Mouse (Mus musculus): Measurements from ENCODE around the gene S100a11. TPM values are rescaled to one million over a fixed set of nuclear protein-coding genes. Genes with fewer than 3 reads are reported as not detected.
"Not testable (repeated sequence)": the region's sequence is repeated elsewhere in the genome, so short reads cannot be mapped to it uniquely, and the experiment has no call there.

S100a11 gene
- total RNA-seq, 1 experiment from 2014 or later, result 49.1 TPM

DNA sequence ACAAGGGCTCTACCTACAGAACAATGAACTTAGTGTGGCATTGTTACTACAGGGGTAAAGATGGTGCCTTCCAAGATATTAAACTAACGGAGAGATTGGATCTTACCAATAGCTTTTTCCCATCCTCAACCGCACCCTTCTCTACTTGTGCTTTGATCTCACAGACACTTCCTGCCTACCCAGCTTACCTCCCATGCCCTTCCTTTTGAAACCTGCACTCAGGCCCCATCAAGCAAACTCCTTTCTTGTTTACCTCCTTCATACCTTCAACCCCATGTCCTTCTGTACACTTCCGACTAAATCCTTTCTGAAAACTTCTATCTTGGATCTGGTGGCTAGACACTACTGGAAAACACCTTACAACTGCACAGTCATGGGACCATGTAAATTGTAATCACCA, 5.7 kb upstream of the S100a11 start:
- no peak for ATAC-seq (replicated peaks in 1 of 2; ENCODE audit: insufficient read depth in 1 of 2, low FRiP score in 2 of 2, low TSS enrichment in 1 of 2, low read depth in 1 of 2, poor library complexity in 2 of 2, severe bottlenecking in 2 of 2)

DNA sequence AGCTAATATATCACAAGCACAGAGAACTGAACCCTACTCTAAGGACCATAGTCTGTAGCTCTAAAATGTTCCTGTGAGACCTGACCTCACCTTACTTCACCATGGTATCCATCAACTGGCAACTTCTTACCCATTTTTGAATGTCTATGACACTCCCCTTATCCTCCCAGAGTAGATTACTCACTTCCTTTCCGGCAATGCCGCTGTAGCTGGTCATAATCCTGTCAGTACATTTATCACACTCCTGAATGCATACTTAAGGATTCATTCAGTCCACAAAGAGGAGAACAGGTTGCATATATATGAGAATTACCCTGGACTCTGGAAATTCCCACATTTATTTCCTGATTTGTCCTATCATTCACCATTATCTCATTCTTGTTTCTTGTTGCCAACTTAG, 2.9 kb upstream of the S100a11 start:
- ATAC-seq (replicated peaks in 1 of 2; ENCODE audit: insufficient read depth in 1 of 2, low FRiP score in 2 of 2, low TSS enrichment in 1 of 2, low read depth in 1 of 2, poor library complexity in 2 of 2, severe bottlenecking in 2 of 2), result no peak

DNA sequence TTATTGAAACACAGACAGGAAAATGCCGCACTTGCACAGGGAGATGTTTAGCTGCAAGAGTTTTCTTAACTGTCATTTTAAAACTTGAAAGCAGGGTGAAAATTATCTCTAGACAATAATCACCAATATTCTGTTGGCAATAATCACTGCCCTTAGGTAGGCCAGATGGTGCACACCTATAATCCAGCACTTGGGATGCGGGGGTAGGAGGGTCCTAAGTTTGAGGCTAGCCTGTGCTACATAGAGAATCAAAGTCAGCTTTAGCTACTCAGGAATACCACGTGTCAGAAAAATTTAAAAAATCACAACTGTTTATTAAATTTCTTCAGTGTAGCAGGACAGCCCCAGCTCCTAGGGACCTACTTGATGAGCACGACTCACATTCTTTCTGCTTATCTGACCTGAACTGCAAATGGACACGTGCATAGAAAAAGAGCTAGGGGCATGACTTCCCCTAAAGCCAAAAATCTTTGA, 395 bp upstream of the S100a11 start:
- no peak for ATAC-seq (replicated peaks in 1 of 2; ENCODE audit: insufficient read depth in 1 of 2, low FRiP score in 2 of 2, low TSS enrichment in 1 of 2, low read depth in 1 of 2, poor library complexity in 2 of 2, severe bottlenecking in 2 of 2)

DNA sequence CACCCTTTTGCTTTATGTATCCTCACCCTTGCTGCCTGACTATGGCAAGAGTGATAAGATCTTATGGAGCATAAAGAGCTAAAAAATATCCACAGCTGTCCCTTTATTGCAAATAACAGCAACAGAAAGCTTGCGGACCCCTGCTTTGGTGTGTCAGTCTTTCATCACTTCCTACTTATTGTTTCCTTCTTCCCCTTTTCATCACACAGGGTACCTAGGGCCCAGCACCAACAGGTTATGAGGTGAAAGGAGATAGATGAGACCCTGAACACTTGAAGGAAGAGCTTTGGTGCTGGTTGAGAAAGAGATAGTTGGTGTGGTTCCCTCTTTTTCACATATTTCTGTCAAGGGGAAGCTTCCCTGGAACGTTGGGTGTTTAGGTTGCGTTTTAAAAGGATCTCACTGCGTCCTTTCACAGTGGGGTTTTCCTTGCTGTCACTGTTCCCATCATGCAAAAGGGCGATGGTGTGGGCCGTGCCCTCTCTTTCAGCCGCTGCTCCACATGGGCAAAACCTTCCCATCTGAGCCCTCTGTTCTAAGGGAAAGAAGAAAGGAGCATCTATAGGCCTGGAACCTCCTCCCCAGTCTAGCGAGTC, 1.3 kb downstream of the S100a11 start:
- ATAC-seq (replicated peaks in 1 of 2; ENCODE audit: insufficient read depth in 1 of 2, low FRiP score in 2 of 2, low TSS enrichment in 1 of 2, low read depth in 1 of 2, poor library complexity in 2 of 2, severe bottlenecking in 2 of 2), result peak; percentile 14 to 52; a peak in 2 of 4 replicates

DNA sequence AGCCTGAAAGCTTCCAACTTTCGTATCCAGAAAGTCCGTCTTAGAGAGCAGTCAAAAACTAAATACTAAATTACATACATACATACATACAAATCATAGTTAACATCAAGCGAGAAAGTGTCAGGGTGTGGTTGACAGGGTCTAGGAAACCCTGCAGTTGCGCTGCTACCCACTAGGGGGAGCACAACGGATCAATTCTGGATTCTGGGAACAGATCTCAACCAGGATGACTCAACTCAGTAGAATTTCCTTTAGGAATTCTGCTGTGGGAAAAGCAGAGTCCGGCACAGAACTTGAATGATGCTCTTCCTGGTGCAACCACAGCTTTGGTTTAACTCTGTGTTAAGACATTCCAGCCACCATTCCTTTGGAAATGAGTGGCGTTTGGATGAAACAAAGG, 2.3 kb downstream of the S100a11 start:
- 0 out of 4 replicates have a peak, but pooled peaks of 1 of the 2 experiments have one; percentile 18 for ATAC-seq (replicated peaks in 1 of 2; ENCODE audit: insufficient read depth in 1 of 2, low FRiP score in 2 of 2, low TSS enrichment in 1 of 2, low read depth in 1 of 2, poor library complexity in 2 of 2, severe bottlenecking in 2 of 2)

DNA sequence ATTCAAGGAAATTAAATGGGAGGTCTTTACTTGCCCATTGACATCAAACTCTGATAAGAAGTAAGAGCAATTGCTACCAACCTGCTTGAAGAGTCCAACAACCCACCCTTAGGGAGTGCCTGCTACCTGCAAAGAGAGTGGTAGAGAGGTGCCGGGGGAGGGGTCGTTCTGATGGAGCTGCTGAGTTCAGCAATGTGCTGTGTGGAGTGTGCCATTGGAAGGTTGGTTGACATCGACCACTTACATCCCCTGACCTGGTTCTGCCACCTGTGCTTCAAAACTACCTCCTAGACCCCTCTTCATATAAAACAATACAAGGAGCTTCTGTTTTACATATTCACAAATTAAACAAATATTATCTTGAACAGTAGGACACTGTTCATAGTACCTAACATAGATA, 7.0 kb downstream of the S100a11 start:
- ATAC-seq (replicated peaks in 1 of 2; ENCODE audit: insufficient read depth in 1 of 2, low FRiP score in 2 of 2, low TSS enrichment in 1 of 2, low read depth in 1 of 2, poor library complexity in 2 of 2, severe bottlenecking in 2 of 2), result no peak

DNA sequence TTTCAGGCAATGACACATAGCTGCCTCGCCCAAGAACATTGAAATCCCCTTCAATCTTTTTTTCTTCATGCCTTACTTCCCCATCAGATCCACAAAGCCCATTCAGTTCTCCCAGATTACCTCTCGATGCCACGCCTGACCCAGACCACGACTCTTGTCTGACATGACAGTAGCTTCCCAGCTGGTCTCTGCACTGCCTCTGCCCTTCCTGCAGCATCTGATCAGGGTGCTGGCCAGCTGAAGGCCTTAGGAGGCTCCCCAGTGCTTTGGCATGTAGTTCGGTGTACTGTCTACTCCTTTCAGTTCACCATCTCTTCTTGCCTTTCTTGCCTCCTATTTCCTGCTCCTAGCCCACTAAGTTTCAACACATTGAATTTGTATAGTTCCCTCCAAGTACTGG, 8.5 kb downstream of the S100a11 start:
- no peak for ATAC-seq (replicated peaks in 1 of 2; ENCODE audit: insufficient read depth in 1 of 2, low FRiP score in 2 of 2, low TSS enrichment in 1 of 2, low read depth in 1 of 2, poor library complexity in 2 of 2, severe bottlenecking in 2 of 2)

DNA sequence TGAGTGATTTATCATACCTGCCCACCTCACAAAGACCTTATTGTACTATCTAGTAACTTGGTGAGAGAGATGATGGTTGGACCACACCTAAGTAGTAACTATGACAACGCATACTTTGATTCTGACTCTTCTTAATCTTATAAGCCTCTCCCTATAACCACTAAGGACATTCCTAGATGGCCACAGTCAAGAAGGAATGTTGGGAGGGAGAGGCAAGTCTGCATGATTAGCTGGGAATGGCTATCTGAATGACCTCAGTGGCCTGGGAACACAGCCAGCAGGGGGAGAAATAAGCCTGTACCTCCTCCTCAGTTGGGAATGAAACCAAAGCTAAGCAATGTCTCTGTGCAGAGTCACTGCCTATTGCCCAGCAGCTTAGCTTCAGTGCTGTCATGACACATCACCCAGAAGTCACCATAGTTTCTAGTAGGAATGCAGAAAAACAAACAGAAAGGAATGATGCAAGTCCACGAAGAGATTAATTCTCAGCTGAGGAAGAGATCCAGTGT, 16.8 kb downstream of the S100a11 start:
- ATAC-seq (replicated peaks in 1 of 2; ENCODE audit: insufficient read depth in 1 of 2, low FRiP score in 2 of 2, low TSS enrichment in 1 of 2, low read depth in 1 of 2, poor library complexity in 2 of 2, severe bottlenecking in 2 of 2), result no peak

DNA sequence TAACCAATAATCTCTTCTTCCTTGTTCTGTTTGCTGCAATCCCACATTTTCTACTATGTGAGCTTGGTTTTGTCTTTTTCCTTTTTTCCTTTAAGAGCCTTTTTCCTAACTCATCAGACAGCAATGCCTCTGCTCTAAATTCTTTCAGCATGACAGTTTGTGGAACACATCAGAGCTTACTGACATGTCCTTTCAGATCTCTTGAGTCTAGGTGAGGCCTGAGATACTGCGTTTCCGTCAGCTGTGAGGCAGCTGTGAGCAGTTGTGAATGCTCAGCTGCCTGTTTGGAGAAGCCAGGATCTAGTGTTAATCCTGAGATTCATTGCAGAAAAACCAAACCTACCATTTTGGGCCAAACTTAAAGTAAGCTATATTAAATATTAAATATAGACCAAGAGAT, 18.2 kb downstream of the S100a11 start:
- ATAC-seq (replicated peaks in 1 of 2; ENCODE audit: insufficient read depth in 1 of 2, low FRiP score in 2 of 2, low TSS enrichment in 1 of 2, low read depth in 1 of 2, poor library complexity in 2 of 2, severe bottlenecking in 2 of 2), result no peak

DNA sequence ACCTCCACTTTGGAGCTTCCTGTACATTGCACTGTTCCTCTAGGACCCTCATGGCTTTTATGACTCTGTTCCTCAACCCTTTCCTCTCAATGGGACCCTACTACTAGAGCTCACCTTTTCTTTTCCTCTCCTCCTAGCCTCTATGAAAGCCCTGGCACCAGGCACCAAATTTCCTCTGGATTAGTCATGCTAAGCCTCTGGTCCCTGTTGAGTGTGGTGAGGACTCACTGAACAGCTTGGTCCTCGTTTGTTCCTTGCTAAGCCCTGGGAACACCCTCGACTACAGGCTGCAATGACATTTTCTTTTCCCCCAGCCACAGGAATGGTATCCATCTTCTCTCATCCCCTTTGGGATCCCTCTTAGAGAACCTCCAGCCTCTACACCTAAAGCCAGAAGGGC, 21.2 kb downstream of the S100a11 start:
- no peak for ATAC-seq (replicated peaks in 1 of 2; ENCODE audit: insufficient read depth in 1 of 2, low FRiP score in 2 of 2, low TSS enrichment in 1 of 2, low read depth in 1 of 2, poor library complexity in 2 of 2, severe bottlenecking in 2 of 2)

DNA sequence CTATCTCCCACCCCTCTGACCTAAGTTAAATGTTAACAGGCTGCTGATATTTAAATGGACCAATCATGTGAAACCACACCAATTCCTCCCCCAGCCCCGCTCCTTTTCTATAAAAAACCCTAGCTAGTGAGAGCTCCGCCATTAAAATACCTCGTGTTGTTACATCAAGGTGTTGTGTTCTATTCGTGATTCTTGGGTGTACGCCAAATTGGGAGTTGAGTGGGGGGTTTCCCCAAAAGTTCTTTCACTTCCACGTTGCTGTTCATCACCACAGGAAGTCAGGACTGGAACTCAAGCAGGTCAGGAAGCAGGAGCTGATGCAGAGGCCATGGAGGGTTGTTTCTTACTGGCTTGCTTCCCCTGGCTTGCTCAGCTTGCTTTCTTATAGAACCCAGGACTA, 23.9 kb downstream of the S100a11 start:
- ATAC-seq (replicated peaks in 1 of 2; ENCODE audit: insufficient read depth in 1 of 2, low FRiP score in 2 of 2, low TSS enrichment in 1 of 2, low read depth in 1 of 2, poor library complexity in 2 of 2, severe bottlenecking in 2 of 2), result not testable (repeated sequence)

DNA sequence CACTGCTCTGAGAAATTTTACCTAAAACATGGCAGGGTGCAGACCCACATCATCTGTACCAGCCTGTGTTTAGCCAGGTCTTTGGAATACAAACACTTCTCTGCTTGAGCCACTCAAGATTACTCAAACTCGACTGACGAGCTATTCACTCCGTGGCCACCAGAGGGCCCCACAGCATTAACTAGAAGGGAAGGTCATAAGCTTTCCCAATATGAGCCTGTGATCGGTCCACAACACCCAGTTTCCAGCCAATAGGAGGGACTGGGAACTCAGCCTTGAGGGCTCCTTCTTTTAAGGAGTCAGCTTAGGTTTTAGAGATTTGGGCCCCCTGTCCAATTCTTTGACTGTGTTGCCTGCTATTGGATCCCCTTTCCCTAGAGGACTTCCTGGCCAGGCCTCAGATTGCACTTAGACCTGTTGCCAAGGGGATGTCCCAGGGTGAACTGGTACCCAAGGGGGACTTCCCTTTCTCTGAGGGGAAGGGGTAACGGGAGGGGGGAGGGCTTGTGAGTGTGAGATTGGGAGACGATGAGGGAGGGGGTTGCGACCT, 26.9 kb downstream of the S100a11 start:
- ATAC-seq (replicated peaks in 1 of 2; ENCODE audit: insufficient read depth in 1 of 2, low FRiP score in 2 of 2, low TSS enrichment in 1 of 2, low read depth in 1 of 2, poor library complexity in 2 of 2, severe bottlenecking in 2 of 2), result peak; percentile 47 to 74

DNA sequence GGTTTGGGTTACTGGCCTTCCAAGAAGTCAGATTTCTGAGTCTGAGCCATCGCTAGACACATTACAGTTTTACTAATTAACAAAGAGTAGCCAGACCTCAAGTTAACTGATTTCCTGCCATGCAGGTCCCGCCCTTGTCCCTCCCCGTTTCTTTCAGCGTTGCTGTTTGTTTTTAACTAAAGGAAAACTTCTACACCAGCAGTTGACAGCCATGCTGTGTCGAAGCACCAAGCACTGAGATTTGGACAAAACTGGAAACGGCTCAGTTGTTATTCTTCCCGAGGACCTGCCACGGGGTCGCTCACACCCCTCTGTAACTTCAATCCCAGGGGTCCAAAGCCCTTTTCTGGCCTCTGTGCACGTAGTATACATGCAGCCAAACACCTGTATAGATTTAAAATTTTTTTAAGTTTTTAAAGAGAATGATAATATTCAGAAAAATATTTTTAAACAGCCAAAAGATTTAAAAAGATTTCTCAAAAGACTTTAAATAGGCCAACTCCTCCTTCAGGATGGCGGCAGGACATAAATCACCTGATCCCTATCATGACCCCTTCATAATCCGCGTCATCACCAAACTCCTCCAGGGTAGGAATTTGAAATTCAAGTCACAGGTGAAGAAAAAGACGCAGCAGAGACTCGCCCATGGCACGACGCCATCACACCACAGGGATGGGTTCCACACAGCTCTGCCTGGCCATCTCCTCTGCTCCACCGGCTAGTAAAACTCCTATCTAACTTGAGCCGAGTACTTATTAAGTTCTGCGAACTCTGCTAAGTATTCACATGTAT, 27.7 kb downstream of the S100a11 start:
- no peak for ATAC-seq (replicated peaks in 1 of 2; ENCODE audit: insufficient read depth in 1 of 2, low FRiP score in 2 of 2, low TSS enrichment in 1 of 2, low read depth in 1 of 2, poor library complexity in 2 of 2, severe bottlenecking in 2 of 2)

DNA sequence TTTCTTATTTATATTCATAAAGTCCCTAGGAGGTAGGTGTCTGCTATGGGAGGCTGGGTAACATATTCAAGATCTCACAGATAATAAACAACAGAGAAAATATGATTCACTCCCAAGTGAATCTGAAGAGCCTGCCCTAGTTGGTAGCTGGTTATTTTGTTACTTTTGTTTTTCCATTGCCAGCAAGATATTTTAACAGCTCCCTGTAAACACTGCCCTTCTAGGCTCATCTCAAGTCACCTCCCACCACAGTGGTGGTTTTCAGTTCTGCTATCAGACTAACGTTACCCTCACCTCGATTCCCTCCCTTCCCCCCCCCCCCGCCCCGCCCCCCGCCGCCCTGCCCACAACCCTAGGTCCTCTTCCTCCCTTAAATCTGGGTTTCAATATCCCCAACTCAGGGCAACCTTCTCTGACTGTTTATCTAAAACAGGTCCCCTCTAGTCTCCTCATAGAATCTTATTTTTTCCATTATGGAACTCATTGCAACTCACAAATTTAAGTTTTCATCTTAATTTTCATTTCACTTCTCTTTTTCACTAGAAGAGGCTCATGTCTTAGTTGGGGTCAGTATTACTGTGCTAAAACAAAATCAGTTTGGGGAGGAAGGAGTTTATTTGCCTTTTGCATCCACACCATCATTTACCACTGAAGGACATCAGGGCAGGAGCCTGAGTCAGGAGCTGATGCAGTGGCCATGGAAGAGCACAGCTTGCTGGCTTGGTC, 28.4 kb downstream of the S100a11 start:
- ATAC-seq (replicated peaks in 1 of 2; ENCODE audit: insufficient read depth in 1 of 2, low FRiP score in 2 of 2, low TSS enrichment in 1 of 2, low read depth in 1 of 2, poor library complexity in 2 of 2, severe bottlenecking in 2 of 2), result no peak

DNA sequence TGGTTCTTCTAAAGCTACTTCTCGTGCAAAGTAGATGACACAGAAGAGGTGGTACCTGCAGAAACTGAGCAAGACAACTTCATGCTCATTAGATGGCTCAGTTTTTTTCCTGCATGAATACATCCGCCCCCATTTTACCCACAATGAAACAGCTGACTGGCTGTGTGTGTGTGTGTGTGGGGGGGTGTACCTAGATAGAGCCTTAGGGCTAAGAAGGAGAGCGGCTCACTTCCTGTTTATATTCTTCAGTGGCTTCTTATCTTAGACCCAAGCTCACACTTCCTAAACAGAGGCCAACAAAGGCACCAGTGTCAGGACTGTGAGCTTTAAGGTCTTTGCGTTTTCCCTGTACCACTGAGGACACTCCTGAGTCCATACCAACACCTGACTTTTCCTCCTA, 29.7 kb downstream of the S100a11 start:
- peak; percentile 31 to 63 for ATAC-seq (replicated peaks in 1 of 2; ENCODE audit: insufficient read depth in 1 of 2, low FRiP score in 2 of 2, low TSS enrichment in 1 of 2, low read depth in 1 of 2, poor library complexity in 2 of 2, severe bottlenecking in 2 of 2)

DNA sequence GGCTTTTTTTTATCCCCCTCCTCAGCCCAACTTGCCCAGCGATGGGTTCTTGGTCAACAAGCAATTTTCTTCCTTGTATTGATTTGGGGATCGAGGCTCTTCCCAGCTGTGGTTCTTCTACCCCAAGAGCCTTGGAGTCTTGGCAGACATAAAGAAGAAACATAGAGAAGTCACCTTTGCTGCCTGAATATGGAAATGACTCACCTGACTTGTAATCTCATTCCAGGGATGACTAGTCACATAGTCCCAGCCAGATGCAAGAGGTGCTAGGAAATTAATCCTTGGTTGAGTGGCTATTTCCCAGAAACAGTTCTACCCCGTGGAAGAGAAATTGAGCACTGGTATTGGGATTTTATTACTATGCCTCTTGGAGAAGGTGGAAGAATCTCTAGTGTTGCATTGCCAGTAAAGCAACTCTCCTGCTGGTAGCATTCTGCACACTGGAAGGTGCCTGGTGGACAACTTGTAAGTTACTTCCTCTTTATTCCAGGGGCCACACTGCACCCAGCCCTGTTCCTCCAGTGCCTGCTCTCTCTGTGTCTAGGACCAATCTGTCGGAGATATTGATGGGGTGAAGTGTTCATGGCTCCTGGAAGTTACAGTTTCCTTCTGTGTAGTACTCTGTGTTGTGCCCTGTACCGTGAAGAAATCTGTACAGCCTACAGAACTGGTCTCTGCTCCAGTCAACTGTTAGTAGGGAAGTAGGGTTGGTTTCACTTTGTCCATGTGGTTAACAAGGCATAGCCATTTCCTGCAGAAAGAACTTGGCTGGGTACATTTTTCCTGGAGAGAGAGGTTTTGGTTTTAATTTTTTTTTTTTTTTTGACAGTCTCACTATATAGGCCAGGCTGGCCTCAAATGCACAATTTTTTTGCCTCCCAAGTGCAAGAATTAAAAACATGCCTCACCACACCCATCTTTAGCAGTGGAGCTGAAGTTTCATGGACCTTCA, 31.9 kb downstream of the S100a11 start:
- peak; percentile 57 to 72 for ATAC-seq (replicated peaks in 1 of 2; ENCODE audit: insufficient read depth in 1 of 2, low FRiP score in 2 of 2, low TSS enrichment in 1 of 2, low read depth in 1 of 2, poor library complexity in 2 of 2, severe bottlenecking in 2 of 2)

DNA sequence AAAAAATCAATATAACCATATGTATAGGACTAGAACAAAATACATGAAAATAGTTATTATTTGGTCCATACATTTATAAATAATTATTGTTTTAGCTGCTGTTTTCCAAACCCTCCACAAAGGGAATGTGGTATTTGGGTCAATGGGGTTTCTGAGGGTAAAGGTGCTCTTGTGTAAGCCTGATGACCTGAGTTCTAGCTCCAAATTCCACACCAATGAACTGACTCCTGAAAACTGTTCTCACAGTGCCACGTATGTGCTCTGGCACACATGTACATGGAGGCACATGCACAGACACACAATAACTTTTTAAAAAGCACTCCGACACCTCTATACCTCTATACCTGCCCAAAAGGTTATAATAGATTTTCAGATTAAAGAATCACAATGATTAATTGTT, 33.0 kb downstream of the S100a11 start:
- ATAC-seq (replicated peaks in 1 of 2; ENCODE audit: insufficient read depth in 1 of 2, low FRiP score in 2 of 2, low TSS enrichment in 1 of 2, low read depth in 1 of 2, poor library complexity in 2 of 2, severe bottlenecking in 2 of 2), result no peak

Data from hematopoietic stem cell, adult 5-6 weeks (primary cell).